Mouse (Mus musculus) hindbrain, embryonic 11.5 days (tissue): ENCODE results near the gene Ncmap. TPM values are rescaled to one million over a fixed set of nuclear protein-coding genes. Genes with fewer than 3 reads are reported as not detected.

Source experiments
- ATAC-seq: fragments of 200-750 bp; cut with Nextera tagmentation; 2 replicates; pipeline ENCODE4 v1.8.0; 2017; ENCODE audit warnings: mild to moderate bottlenecking, moderate TSS enrichment, moderate library complexity; ENCODE audit not compliant: low FRiP score
- DNase-seq: peaks from one replicate; pipeline ENCODE4 v3.0.0-alpha.2; 2015; ENCODE audit warnings: low spot score
- H3K27ac ChIP-seq: fragments of 300-500 bp; sonication (generic); 2 replicates; pipeline ENCODE4 v1.5.1; 2014; ENCODE audit warnings: mild to moderate bottlenecking, low read depth, low read length
- H3K27me3 ChIP-seq: fragments of 300-500 bp; sonication (generic); 2 replicates; pipeline ENCODE4 v1.6.1; 2014; ENCODE audit warnings: mild to moderate bottlenecking, low read length, moderate library complexity, mixed read lengths; ENCODE audit not compliant: control insufficient read depth, insufficient read depth
- H3K36me3 ChIP-seq: fragments of 300-500 bp; sonication (generic); 2 replicates; pipeline ENCODE4 v1.6.1; 2014; ENCODE audit warnings: mild to moderate bottlenecking, low read length, moderate library complexity, mixed read lengths; ENCODE audit not compliant: control insufficient read depth, insufficient read depth
- H3K4me1 ChIP-seq: fragments of 300-500 bp; sonication (generic); replicated peaks from 2 replicates; pipeline ENCODE4 v1.6.1; 2014; ENCODE audit warnings: low read length, mixed read lengths; ENCODE audit not compliant: control insufficient read depth, insufficient read depth
- H3K4me2 ChIP-seq: fragments of 300-500 bp; sonication (generic); replicated peaks from 2 replicates; pipeline ENCODE4 v1.6.1; 2014; ENCODE audit warnings: mild to moderate bottlenecking, low read depth, low read length
- H3K4me3 ChIP-seq: fragments of 300-500 bp; sonication (generic); 2 replicates; pipeline ENCODE4 v1.5.1; 2014; ENCODE audit warnings: low read depth, low read length
- H3K9ac ChIP-seq: fragments of 300-500 bp; sonication (generic); 2 replicates; pipeline ENCODE4 v1.6.1; 2014; ENCODE audit warnings: low read depth, low read length
- H3K9me3 ChIP-seq: fragments of 300-500 bp; sonication (generic); 2 replicates; pipeline ENCODE4 v1.6.1; 2016; ENCODE audit warnings: low read length; ENCODE audit not compliant: control insufficient read depth
- WGBS: fragments of 180-500 bp; shearing (Covaris S2); extraction: QIAGEN DNeasy Blood & Tissue Kit; methylation state at CpG from one replicate; pipeline ENCODE4 v1.1.7; 2014; 5-methylcytosine and 5-hydroxymethylcytosine counted together
- microRNA counts: library from miRNA; unstranded; fragments of <30 nt; microRNA quantifications from one replicate; lab custom pipeline; 2015
- polyA plus RNA-seq: library from polyadenylated mRNA; unstranded; fragments of >200 nt; fragmentation: Nextera tagmentation; extraction: Ambion mirVana; gene quantifications from 2 replicates; pipeline ENCODE4 v1.2.1, GENCODE M21; 2014

Gene Ncmap
- polyA plus RNA-seq, 1 experiment from 2014 or later, result not detected

DNA sequence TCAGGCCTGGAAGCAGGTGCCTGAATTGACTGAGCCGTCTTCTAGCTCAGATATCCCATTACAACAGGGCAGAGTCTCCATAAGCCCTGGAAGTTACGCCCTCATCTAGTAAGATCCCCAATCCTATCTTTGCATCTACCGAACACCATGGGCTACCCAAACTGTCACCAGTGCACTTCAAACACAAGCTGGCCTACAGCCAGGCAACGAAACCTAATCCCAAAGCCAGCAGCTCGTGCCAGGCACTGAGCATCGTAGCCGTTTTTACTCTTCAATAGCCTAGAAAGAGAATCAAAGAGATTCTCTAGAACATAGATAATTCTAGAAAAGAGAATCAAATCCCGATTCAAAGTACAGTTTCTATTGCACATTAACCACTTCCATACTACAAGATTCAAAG is 75.0 kb downstream of the Ncmap start:
- no peak overlapping the region for H3K27ac ChIP-seq
- H3K9ac ChIP-seq, result no peak overlapping the region
- no peaks in the 10 kb centered on the region for H3K4me1 ChIP-seq
- no peak overlapping the region for H3K4me2 ChIP-seq
- H3K27me3 ChIP-seq, result no peaks in the 10 kb centered on the region
- ATAC-seq, result no peak
- no peak overlapping the region for H3K4me3 ChIP-seq
- no peak for DNase-seq
- peaks cover 23% of the 10 kb centered on the region for H3K36me3 ChIP-seq
- 96% methylated on average over 8 of the region's 8 CpGs for WGBS
- H3K9me3 ChIP-seq, result no peaks in the 10 kb centered on the region

MicroRNA genes within 50 kb of the gene (microRNA counts, 519-probe panel; counts per million panel counts)
- microRNA mmu-miR-700 (lab: Ali Mortazavi, UCI), result not detected

Other genes with a start within 250 kb of the Ncmap start
- 109 and 147 TPM in 2 replicates for gene Clic4, start 125.4 kb downstream of the Ncmap start, polyA plus RNA-seq
- gene Srrm1, start 44.9 kb downstream of the Ncmap start, polyA plus RNA-seq, result 220 and 289 TPM in 2 replicates
- 11.0 and 13.9 TPM in 2 replicates for gene Rcan3, start 35.6 kb upstream of the Ncmap start, polyA plus RNA-seq
- 0.79 and 1.0 TPM in 2 replicates for gene Stpg1, start 96.6 kb upstream of the Ncmap start, polyA plus RNA-seq
- gene Nipal3, start 96.8 kb upstream of the Ncmap start, polyA plus RNA-seq, result 2.7 and 5.8 TPM in 2 replicates
- gene Grhl3, start 175.4 kb upstream of the Ncmap start, polyA plus RNA-seq, result 3.7 and 4.4 TPM in 2 replicates